Mouse (Mus musculus) lung, postnatal 25 days (tissue): ENCODE measurements around the gene Cul4a.

Experiments
- DNase-seq: peaks from one replicate; pipeline ENCODE4 v3.0.0; 2022; ENCODE audit warnings: low spot score

Gene Cul4a

DNA sequence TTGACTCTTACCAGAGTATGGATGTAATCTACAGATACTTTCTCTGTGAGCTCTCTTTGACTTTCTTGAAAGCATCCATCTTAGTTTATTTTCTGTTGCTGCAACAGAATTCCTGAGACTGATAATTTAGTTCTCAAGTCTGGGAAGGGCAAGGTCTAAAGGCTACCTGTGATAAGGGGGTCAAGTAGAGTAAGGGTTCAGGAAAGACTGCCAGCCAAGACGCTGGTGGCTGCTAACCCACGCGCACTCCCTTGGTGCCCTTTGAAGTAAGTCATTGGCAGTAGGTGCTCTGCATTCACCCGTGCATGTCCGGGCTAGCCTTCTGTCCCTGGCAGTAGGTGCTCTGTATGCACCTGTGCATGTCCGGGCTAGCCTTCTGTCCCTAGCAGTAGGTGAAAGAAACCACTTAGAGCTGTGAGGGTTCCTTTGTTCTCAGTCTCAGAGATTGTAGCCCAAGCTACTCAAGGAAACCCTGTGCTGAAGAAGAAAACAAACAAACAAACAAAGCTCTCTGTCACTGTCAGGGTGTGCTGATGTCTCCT is 34.3 kb downstream of the Cul4a start:
- DNase-seq, result no peak

DNA sequence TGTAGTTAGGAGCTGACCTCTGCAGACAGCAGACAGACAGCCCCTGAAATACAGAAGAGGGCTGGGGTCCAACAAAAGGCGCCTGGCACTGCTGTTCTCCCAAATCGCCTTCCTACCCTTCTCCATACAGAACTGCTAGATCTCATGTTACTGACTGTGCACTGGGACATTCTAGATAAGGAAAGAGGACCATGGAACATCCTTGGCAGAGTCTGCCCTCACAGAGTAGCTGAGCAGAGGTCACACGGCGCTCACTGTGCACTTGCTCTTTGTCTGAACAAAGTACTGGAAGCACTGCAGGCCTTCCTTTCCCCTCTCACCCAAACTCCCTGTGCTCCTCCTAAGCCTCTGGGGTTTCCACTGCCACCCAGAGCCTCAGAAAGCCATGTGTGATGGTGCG is 36.3 kb downstream of the Cul4a start:
- DNase-seq, result no peak

DNA sequence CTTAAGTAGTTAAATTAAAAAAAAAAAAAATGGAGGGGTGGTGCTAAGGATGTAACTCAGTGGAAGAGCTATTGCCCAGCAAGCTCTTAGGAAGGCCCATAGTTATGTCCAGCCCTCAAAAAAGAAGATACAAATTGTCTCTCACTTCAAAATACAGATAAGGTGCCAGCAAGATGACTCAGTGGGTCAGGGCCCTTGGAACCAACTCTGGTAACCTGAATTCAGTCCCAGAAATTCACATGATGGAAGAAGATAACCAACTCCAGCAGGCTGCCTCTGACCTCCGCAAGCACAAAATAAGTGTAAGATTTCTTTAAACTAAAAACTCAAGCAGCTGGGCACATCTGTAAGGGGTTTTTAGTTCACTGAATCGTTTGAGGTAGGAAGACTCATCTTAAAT is 43.1 kb downstream of the Cul4a start:
- no peak for DNase-seq

GRCm38 (mm10) chr8:13149287-13149686 is 43.9 kb downstream of the Cul4a start:
- no peak for DNase-seq

DNA sequence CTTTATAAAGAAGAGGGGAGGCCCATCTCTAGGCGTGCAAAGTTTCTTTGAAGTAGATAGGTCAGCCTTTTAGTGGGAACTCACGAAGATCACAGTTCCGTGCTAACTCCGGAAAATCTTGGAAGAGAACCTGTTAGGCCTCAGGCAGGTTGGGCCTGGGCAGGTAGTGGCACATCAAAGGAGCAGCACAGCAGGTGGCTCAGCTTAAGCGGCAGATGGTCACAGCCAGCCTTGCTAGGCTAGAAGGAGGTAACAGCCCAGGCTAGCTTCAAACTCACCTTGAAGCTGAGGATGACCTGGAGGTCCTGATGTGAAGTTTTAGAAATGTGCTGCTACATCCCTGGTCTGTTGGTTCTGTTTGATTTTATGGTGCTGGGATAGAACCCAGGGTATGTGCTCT is 44.4 kb downstream of the Cul4a start:
- no peak for DNase-seq

GRCm38 (mm10) chr8:13150929-13151328 is 45.5 kb downstream of the Cul4a start:
- no peak for DNase-seq

DNA sequence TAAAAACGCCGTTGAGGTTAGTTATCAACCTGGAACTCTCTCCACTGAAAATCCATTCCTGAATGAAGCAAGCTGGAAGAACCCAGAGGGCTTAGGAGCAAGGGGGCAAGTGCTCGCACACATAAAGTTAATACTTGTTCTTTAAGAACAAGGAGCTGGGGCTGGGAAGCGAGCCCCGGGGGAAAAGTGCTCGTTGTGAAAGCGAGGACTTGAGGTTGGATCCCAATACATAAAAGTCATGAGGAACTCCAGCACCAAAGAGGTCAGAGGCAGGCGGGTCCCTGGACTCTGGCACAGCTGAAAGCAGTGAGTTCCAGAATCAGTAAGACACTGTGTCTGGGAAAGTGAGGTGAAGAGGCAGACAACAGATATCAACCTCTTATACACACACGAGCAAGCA is 48.7 kb downstream of the Cul4a start:
- no peak for DNase-seq

GRCm38 (mm10) chr8:13155358-13155757 is 49.9 kb downstream of the Cul4a start:
- peak; percentile 10 for DNase-seq

DNA sequence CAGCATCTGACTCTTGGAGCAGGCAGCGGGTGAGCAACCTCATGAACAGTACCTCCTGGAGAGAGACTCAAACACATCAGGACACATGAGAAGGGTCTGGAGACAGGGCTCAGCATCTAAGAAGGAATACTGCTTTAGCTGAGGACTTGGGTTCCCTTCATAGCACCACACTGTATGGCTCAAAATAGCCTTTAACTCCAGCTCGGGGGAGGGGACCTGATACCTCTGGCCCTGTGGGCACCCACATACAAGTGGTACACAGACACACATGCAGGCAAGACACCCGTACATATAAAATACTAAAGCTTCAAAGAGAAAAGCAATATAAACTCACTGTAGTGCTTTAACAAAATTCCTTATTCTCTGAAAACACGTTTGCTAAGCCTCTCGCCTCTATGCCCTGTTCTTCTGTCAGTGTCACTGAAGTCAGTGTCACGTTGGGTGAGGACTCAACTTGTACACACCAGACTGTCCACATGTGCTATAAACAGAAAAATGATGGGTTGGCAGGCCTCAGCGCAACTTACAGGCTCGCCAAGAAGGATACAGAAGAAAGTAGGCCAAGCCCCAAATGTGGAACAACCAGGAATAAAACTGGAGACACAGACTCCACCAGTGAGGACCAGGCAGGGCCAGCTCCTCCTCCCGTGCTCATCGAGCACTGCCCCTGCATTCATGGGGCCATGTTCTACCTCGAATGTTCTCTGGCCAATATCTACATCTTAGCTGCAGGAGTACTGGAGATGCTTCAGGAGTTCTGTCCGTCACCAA is 51.1 kb downstream of the Cul4a start:
- DNase-seq, result no peak

DNA sequence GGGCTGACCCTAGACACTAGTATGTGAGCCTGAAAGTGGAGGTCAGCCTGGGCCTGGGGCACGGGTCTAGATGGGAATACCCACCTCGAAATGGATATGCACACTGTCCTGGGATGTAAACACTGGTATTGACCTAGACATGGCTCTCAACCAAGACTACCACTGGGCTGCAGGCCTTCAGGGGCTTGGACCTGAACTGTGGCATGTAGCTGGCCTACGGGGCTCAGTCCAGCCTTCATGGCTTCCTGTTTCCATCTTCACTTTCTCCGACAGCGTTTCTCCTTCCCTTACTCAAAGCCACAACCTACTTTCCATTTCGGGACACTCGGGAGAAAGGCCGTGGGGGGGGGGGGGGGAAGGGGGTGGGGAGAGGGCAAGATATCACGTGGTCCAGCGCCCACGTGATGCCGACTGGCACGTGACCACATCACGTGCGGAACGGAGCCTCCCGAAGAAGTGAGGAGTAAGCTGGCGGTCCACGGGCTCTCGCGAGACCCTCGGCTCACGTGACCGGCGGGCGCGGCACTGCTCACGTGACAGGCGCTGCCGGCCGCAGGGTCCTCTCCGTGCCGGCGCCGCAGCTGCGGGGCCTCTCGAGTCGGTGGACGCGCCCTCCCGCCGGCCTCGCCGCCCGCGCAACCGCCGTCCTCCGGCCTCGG is 53.4 kb downstream of the Cul4a start, which contains the start of gene Lamp1:
TSS of gene Lamp1 (plus strand) at position 444 of the 659 bp plus-strand sequence.
- peak; percentile 99 for DNase-seq

GRCm38 (mm10) chr8:13159377-13159881 is 54.0 kb downstream of the Cul4a start:
- DNase-seq, result peak; percentile 6

DNA sequence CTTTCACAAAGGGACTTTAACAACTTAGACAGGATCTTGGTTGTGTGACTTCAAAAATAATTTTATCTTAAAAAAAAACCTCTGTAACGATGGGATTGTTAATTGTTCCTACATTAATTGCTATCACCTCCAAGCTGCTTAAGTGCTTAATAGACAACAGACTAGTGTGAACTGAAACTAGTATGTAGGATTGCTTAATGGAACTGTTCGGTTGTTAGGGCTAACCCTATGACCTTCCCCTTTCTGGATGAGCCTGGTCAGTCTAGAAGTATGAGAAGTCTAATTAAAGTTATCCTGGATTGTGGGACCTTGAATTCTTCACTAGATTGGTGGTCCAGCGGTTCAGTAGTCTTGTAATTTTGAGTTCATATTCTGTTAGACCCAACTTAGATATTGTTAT is 55.3 kb downstream of the Cul4a start:
- DNase-seq, result peak; percentile 16

DNA sequence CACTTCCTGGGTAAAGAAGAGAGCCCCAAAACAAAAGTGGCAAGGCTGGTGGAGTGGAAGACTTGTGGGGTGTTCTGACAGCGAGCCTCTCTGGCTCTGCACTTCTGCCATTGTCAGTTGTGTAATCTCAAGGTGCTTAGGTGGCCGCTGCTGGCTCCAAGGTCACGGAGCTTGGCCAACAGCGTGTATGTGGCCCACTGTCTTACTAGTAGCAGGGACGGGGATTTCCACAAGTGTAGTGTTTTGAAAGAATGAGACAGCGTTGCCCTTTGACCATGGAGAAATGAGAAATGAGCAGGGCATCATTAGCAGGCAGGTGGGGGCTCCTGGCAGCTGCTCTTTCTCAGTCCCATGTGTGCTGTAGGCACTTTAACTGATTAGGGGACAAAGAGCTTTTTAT is 56.7 kb downstream of the Cul4a start:
- peak; percentile 20 for DNase-seq

- no peak for DNase-seq
These were observed 58.1 kb downstream of the Cul4a start for GRCm38 (mm10) chr8:13163563-13163962.

- no peak for DNase-seq
These were observed 58.9 kb downstream of the Cul4a start for GRCm38 (mm10) chr8:13164361-13164760.

- no peak for DNase-seq
These were observed 65.1 kb downstream of the Cul4a start for GRCm38 (mm10) chr8:13170510-13170909.

DNA sequence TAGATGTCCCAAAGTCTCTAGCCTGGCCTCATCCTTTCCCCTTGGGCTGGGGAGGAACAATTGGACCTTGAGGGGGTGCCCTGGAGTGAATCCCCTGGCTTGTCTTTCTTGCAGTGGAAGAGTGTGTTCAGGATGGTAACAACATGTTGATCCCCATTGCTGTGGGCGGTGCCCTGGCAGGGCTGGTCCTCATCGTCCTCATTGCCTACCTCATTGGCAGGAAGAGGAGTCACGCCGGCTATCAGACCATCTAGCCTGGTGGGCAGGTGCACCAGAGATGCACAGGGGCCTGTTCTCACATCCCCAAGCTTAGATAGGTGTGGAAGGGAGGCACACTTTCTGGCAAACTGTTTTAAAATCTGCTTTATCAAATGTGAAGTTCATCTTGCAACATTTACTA is 68.9 kb downstream of the Cul4a start:
- DNase-seq, result no peak

- DNase-seq, result no peak
These were observed 69.4 kb downstream of the Cul4a start for GRCm38 (mm10) chr8:13174811-13175210.

DNA sequence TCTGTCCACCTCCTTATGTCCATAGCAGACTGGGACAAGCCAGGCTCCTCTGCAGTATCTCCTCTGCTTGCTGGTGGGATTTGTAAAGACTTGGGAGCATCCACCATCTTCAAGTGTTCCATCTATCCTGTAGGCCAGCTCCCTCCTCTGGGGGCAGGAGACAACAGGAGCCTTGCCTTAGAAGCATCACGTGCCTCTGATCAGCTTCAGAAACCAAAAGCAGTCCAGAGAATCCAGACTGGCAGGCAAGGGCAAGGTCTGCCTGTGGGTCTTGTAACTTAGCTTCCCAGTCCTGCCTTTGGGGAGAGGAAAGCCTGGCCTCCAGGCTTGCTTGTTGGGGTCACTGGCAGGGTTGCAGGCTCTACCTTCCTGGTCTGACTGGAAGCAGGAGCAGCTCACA is 70.2 kb downstream of the Cul4a start:
- no peak for DNase-seq

DNA sequence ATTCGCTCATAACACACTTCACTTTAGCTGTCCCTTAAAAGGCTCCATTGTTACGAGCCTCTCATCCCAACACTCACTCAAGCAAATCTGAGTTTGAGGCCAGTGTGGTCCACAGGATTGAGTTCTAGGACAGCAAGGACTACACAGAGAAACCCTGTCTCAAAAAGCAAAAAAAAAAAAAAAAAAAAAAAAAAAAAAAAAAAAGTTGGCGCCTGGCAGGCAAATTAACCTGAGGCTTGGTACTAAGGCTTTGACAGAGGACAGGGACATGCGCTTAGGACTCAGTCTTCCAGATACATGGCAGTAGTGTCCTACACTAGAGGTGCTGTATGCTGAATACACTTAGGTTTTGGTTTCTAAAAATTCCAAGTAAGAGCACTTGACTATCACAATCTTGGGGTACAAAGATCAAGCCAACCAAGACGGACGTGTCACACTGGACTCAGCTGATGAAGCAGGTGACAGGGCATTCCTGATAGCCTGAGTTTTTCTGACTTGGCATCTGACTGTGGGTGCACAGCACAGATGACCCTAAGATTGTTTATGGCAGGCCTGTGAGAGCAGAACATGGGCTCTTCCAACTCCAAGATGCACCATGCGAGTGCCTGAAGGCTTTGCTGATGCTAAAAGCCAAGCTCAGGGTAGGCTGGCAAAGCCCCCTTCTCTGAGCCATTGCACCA is 71.9 kb downstream of the Cul4a start:
- no peak for DNase-seq

DNA sequence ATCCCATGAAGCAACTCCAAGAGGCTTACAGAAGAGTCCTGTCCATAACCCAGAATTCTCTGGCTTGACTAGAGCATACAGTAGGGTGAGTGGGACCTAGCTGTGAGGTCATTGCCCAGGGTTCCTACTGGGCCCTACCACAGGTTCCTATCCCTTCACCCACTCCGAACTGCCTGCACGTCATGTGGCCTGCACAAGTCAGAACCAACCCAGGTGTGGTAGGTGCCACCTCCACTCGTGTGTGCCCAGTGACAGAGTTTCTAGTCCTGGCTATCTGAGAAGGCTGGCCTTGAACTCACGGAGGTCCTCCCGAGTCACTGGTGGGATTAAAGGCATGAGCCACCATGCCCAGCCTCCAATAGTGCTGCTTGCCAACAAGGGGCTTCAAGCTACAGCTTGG is 72.7 kb downstream of the Cul4a start:
- DNase-seq, result no peak

- DNase-seq, result no peak
These were observed 74.1 kb downstream of the Cul4a start for GRCm38 (mm10) chr8:13179482-13179881.

GRCm38 (mm10) chr8:13179948-13180347 is 74.5 kb downstream of the Cul4a start:
- no peak for DNase-seq
